Mouse (Mus musculus): Measurements from ENCODE around the gene Stx4a. TPM values are rescaled to one million over a fixed set of nuclear protein-coding genes. Genes with fewer than 3 reads are reported as not detected.

Gene Stx4a
- polyA plus RNA-seq, 1 experiment from 2014 or later: 8.7 TPM

DNA sequence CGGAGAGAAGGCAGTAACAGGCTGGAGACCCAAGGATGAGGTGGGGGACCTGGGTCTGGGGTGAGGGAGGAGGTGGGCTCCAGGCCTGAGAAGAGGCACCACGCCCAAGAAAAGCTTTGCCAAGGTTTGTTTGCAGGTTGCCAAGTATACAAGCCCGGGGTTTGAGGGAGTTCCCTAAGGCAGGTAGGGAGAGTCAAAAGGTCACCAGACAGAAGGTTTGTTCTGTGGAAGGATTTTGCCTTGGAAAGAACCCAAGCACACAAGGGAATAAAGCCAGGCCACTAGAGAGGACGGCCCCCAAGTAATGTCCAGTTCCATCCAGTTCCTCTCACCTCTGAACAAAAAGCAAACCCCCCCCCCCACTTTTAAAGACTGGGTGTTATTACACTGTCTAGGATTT, 12.9 kb upstream of the Stx4a start:
- ATAC-seq (ENCODE audit: low FRiP score, low TSS enrichment): no peak
- H3K4me1 ChIP-seq (ENCODE audit: control insufficient read depth, insufficient read depth, low read length): no peaks in the 10 kb centered on the region
- no peak for DNase-seq
- H3K4me3 ChIP-seq (replicated peaks; ENCODE audit: low read depth, low read length): no peak overlapping the region
- H3K4me2 ChIP-seq (ENCODE audit: low read length): no peak overlapping the region
- 86% methylated on average over 4 of the region's 4 CpGs for WGBS
- peaks cover 69% of the 10 kb centered on the region for H3K36me3 ChIP-seq (ENCODE audit: control insufficient read depth, insufficient read depth, low read length)
- H3K27me3 ChIP-seq (ENCODE audit: control insufficient read depth, insufficient read depth, low read length): no peaks in the 10 kb centered on the region
- H3K9me3 ChIP-seq (ENCODE audit: control insufficient read depth, low read length): no peaks in the 10 kb centered on the region
- H3K27ac ChIP-seq (replicated peaks; ENCODE audit: low read depth, low read length): no peak overlapping the region
- no peak overlapping the region for H3K9ac ChIP-seq (replicated peaks; ENCODE audit: low read length)

GRCm38 (mm10) chr7:127812292-127812691, 11.8 kb upstream of the Stx4a start:
- H3K9me3 ChIP-seq (ENCODE audit: control insufficient read depth, low read length): no peaks in the 10 kb centered on the region
- H3K4me3 ChIP-seq (replicated peaks; ENCODE audit: low read depth, low read length): no peak overlapping the region
- no peak overlapping the region for H3K9ac ChIP-seq (replicated peaks; ENCODE audit: low read length)
- ATAC-seq (ENCODE audit: low FRiP score, low TSS enrichment): no peak
- H3K36me3 ChIP-seq (ENCODE audit: control insufficient read depth, insufficient read depth, low read length): peaks cover 62% of the 10 kb centered on the region
- no peak overlapping the region for H3K27ac ChIP-seq (replicated peaks; ENCODE audit: low read depth, low read length)
- no peaks in the 10 kb centered on the region for H3K27me3 ChIP-seq (ENCODE audit: control insufficient read depth, insufficient read depth, low read length)
- WGBS: 83% methylated on average over 3 of the region's 3 CpGs
- DNase-seq: no peak
- H3K4me1 ChIP-seq (ENCODE audit: control insufficient read depth, insufficient read depth, low read length): no peaks in the 10 kb centered on the region
- no peak overlapping the region for H3K4me2 ChIP-seq (ENCODE audit: low read length)

GRCm38 (mm10) chr7:127813821-127814220, 10.3 kb upstream of the Stx4a start:
- WGBS: 90% methylated on average over 4 of the region's 4 CpGs
- no peak overlapping the region for H3K4me2 ChIP-seq (ENCODE audit: low read length)
- peaks cover 53% of the 10 kb centered on the region for H3K36me3 ChIP-seq (ENCODE audit: control insufficient read depth, insufficient read depth, low read length)
- no peak overlapping the region for H3K4me3 ChIP-seq (replicated peaks; ENCODE audit: low read depth, low read length)
- ATAC-seq (ENCODE audit: low FRiP score, low TSS enrichment) (no peak), DNase-seq (no peak)
- no peaks in the 10 kb centered on the region for H3K4me1 ChIP-seq (ENCODE audit: control insufficient read depth, insufficient read depth, low read length)
- no peak overlapping the region for H3K27ac ChIP-seq (replicated peaks; ENCODE audit: low read depth, low read length)
- H3K27me3 ChIP-seq (ENCODE audit: control insufficient read depth, insufficient read depth, low read length): no peaks in the 10 kb centered on the region
- no peaks in the 10 kb centered on the region for H3K9me3 ChIP-seq (ENCODE audit: control insufficient read depth, low read length)
- no peak overlapping the region for H3K9ac ChIP-seq (replicated peaks; ENCODE audit: low read length)

GRCm38 (mm10) chr7:127814241-127814921, 9.7 kb upstream of the Stx4a start:
- H3K4me2 ChIP-seq (ENCODE audit: low read length): no peak overlapping the region
- ATAC-seq (ENCODE audit: low FRiP score, low TSS enrichment) (no peak), DNase-seq (no peak)
- no peak overlapping the region for H3K27ac ChIP-seq (replicated peaks; ENCODE audit: low read depth, low read length)
- no peaks in the 10 kb centered on the region for H3K4me1 ChIP-seq (ENCODE audit: control insufficient read depth, insufficient read depth, low read length)
- no peak overlapping the region for H3K4me3 ChIP-seq (replicated peaks; ENCODE audit: low read depth, low read length)
- H3K9ac ChIP-seq (replicated peaks; ENCODE audit: low read length): no peak overlapping the region
- WGBS: 90% methylated on average over 19 of the region's 19 CpGs
- peaks cover 49% of the 10 kb centered on the region for H3K36me3 ChIP-seq (ENCODE audit: control insufficient read depth, insufficient read depth, low read length)
- no peaks in the 10 kb centered on the region for H3K9me3 ChIP-seq (ENCODE audit: control insufficient read depth, low read length)
- no peaks in the 10 kb centered on the region for H3K27me3 ChIP-seq (ENCODE audit: control insufficient read depth, insufficient read depth, low read length)

DNA sequence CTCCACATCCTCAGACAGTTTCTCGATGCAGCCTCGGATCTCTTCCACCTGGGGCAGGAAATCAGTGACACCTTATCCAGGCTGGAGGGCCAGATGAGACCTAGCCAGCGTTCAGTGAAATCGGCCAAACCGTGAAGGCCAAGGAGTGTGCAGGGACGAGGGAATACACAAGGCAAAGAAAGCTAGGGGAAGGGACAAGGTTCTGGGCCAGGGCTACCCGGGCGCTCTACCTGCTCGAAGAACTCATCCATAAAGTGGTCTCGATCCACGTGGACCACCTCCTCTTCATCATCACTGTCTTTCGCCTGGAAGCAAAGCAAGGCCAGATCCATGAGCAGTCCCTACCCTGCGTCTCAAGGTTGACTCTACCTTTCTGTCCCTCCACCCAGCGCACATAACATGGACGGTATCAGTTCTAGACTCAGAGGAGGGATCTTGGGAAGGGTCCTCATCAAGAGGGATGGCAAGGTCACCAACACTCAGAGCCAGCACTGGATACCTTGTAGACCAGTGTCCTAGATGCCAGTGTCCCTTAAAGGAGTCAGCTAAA, 8.9 kb upstream of the Stx4a start:
- 95% methylated on average over 15 of the region's 15 CpGs for WGBS
- H3K4me1 ChIP-seq (ENCODE audit: control insufficient read depth, insufficient read depth, low read length): no peaks in the 10 kb centered on the region
- H3K27ac ChIP-seq (replicated peaks; ENCODE audit: low read depth, low read length): no peak overlapping the region
- no peaks in the 10 kb centered on the region for H3K9me3 ChIP-seq (ENCODE audit: control insufficient read depth, low read length)
- no peak overlapping the region for H3K4me2 ChIP-seq (ENCODE audit: low read length)
- H3K27me3 ChIP-seq (ENCODE audit: control insufficient read depth, insufficient read depth, low read length): no peaks in the 10 kb centered on the region
- no peak for ATAC-seq (ENCODE audit: low FRiP score, low TSS enrichment)
- no peak for DNase-seq
- no peak overlapping the region for H3K9ac ChIP-seq (replicated peaks; ENCODE audit: low read length)
- H3K4me3 ChIP-seq (replicated peaks; ENCODE audit: low read depth, low read length): no peak overlapping the region
- H3K36me3 ChIP-seq (ENCODE audit: control insufficient read depth, insufficient read depth, low read length): peaks cover 44% of the 10 kb centered on the region

- DNase-seq (no peak), ATAC-seq (ENCODE audit: low FRiP score, low TSS enrichment) (no peak)
- Histone ChIP-seq H3K27me3 (ENCODE audit: control insufficient read depth, insufficient read depth, low read length) (no peaks in the 10 kb centered on the region), H3K9ac (replicated peaks; ENCODE audit: low read length) (no peak overlapping the region), H3K4me1 (ENCODE audit: control insufficient read depth, insufficient read depth, low read length) (no peaks in the 10 kb centered on the region), H3K4me2 (ENCODE audit: low read length) (no peak overlapping the region), H3K27ac (replicated peaks; ENCODE audit: low read depth, low read length) (no peak overlapping the region), H3K9me3 (ENCODE audit: control insufficient read depth, low read length) (no peaks in the 10 kb centered on the region), H3K4me3 (replicated peaks; ENCODE audit: low read depth, low read length) (no peak overlapping the region), H3K36me3 (ENCODE audit: control insufficient read depth, insufficient read depth, low read length) (peaks cover 35% of the 10 kb centered on the region)
- 71% methylated on average over 15 of the region's 15 CpGs for WGBS
Observed at GRCm38 (mm10) chr7:127815954-127816821, 7.9 kb upstream of the Stx4a start.

DNA sequence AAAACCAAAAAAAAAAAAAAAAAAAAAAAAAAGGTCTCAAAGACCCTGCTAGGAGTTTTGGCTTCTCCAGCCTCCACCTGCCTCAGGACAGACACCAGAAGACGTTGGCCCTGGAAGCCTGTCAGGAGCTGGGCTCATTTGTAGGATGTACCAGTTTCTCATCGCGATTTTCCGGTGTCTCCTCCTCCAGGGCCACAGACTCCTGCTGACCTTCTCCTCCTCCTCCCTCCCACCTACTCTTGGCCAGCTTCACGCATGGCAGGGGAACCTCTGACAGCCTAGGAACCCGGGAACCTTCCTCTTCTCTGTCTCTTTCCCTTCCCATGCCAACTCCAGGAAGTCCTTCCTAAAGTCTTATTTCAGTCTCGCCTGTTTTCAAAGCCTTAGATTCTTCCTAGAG, 7.0 kb upstream of the Stx4a start:
- H3K27ac ChIP-seq (replicated peaks; ENCODE audit: low read depth, low read length): no peak overlapping the region
- H3K9me3 ChIP-seq (ENCODE audit: control insufficient read depth, low read length): no peaks in the 10 kb centered on the region
- no peaks in the 10 kb centered on the region for H3K27me3 ChIP-seq (ENCODE audit: control insufficient read depth, insufficient read depth, low read length)
- ATAC-seq (ENCODE audit: low FRiP score, low TSS enrichment) (no peak), DNase-seq (no peak)
- no peak overlapping the region for H3K9ac ChIP-seq (replicated peaks; ENCODE audit: low read length)
- no peaks in the 10 kb centered on the region for H3K4me1 ChIP-seq (ENCODE audit: control insufficient read depth, insufficient read depth, low read length)
- H3K4me2 ChIP-seq (ENCODE audit: low read length): no peak overlapping the region
- 82% methylated on average over 7 of the region's 7 CpGs for WGBS
- peaks cover 28% of the 10 kb centered on the region for H3K36me3 ChIP-seq (ENCODE audit: control insufficient read depth, insufficient read depth, low read length)
- H3K4me3 ChIP-seq (replicated peaks; ENCODE audit: low read depth, low read length): no peak overlapping the region

GRCm38 (mm10) chr7:127817776-127818175, 6.3 kb upstream of the Stx4a start:
- no peaks in the 10 kb centered on the region for H3K27me3 ChIP-seq (ENCODE audit: control insufficient read depth, insufficient read depth, low read length)
- H3K9me3 ChIP-seq (ENCODE audit: control insufficient read depth, low read length): no peaks in the 10 kb centered on the region
- no peak overlapping the region for H3K4me3 ChIP-seq (replicated peaks; ENCODE audit: low read depth, low read length)
- H3K36me3 ChIP-seq (ENCODE audit: control insufficient read depth, insufficient read depth, low read length): peaks cover 21% of the 10 kb centered on the region
- no peak overlapping the region for H3K27ac ChIP-seq (replicated peaks; ENCODE audit: low read depth, low read length)
- H3K4me2 ChIP-seq (ENCODE audit: low read length): no peak overlapping the region
- DNase-seq (no peak), ATAC-seq (ENCODE audit: low FRiP score, low TSS enrichment) (no peak)
- no peak overlapping the region for H3K9ac ChIP-seq (replicated peaks; ENCODE audit: low read length)
- peaks cover 2% of the 10 kb centered on the region for H3K4me1 ChIP-seq (ENCODE audit: control insufficient read depth, insufficient read depth, low read length)
- 91% methylated on average over 5 of the region's 5 CpGs for WGBS

Data from midbrain, embryonic 14.5 days (tissue).